Mouse (Mus musculus) bone marrow, adult 2 months (tissue): ENCODE data around the gene Sec16a.

ENCODE experiments used
- CTCF ChIP-seq: fragments of 200-500 bp; IDR thresholded peaks from 2 replicates; pipeline ENCODE4 v1.5.1; 2011; ENCODE audit warnings: low read length, control low read depth; ENCODE audit not compliant: control insufficient read depth, insufficient read depth
- POLR2A ChIP-seq: fragments of 200-500 bp; IDR thresholded peaks from 2 replicates; pipeline ENCODE4 v1.6.1; 2011; ENCODE audit warnings: low read depth, mild to moderate bottlenecking, control low read depth, low read length, borderline replicate concordance; ENCODE audit not compliant: control insufficient read depth

- TF ChIP-seq POLR2A (no peak), CTCF (no peak)
Measured at GRCm38 (mm10) chr2:26447451-26447850, 2.4 kb upstream of the Sec16a start.
